ENCODE assay signal across 8 mouse cellular contexts in genomic region chr9:107570016-107570415, GRCm38 (mm10). TPM values are rescaled to one million over a fixed set of nuclear protein-coding genes. Genes with fewer than 3 reads are reported as not detected.
DNase-seq lines count a peak whose midpoint lies in the region; ATAC-seq and TF ChIP-seq lines count a peak whose summit lies in the region.

No protein-coding gene starts in this region.

- no peak for ATAC-seq in kidney, embryonic 15.5 days (replicated peaks; ENCODE audit: low FRiP score)
- no peak for ATAC-seq in hindbrain, embryonic 14.5 days (ENCODE audit: low FRiP score)
- ATAC-seq in midbrain, embryonic 13.5 days: no peak

- no peaks in the 10 kb centered on the region for H3K9me3 ChIP-seq in kidney, embryonic 15.5 days (replicated peaks)
- H3K9me3 ChIP-seq in hindbrain, embryonic 14.5 days (ENCODE audit: control insufficient read depth, low read length): no peaks in the 10 kb centered on the region
- H3K9me3 ChIP-seq in midbrain, embryonic 13.5 days: no peaks in the 10 kb centered on the region

- DNase-seq in kidney, adult 11 months: no peak
- no peak for DNase-seq in hindbrain, embryonic 14.5 days (ENCODE audit: low spot score)
- no peak for DNase-seq in adrenal gland, adult 2 months
- DNase-seq in gastrocnemius, adult 18-20 months (ENCODE audit: low spot score): no peak
- DNase-seq in cerebellum, postnatal 4 days (ENCODE audit: low spot score in 2 of 2): no peak

- peaks cover 55% of the 10 kb centered on the region for H3K4me1 ChIP-seq in kidney, embryonic 15.5 days
- peaks cover 7% of the 10 kb centered on the region for H3K4me1 ChIP-seq in cortical plate, adult 2 months (ENCODE audit: control insufficient read depth, insufficient read depth, low read length)
- peaks cover 33% of the 10 kb centered on the region for H3K4me1 ChIP-seq in hindbrain, embryonic 14.5 days (replicated peaks; ENCODE audit: control insufficient read depth, insufficient read depth, low read length)
- peaks cover 59% of the 10 kb centered on the region for H3K4me1 ChIP-seq in midbrain, embryonic 13.5 days (replicated peaks)

- peak overlapping the region; percentile 86 for H3K4me3 ChIP-seq in kidney, embryonic 15.5 days (replicated peaks)
- peak overlapping the region; percentile 89 for H3K4me3 ChIP-seq in cortical plate, adult 2 months (ENCODE audit: insufficient read depth, low read length)
- peak overlapping the region; percentile 82 for H3K4me3 ChIP-seq in hindbrain, embryonic 14.5 days (replicated peaks; ENCODE audit: low read length)
- H3K4me3 ChIP-seq in midbrain, embryonic 13.5 days (replicated peaks): peak overlapping the region; percentile 71

- peak overlapping the region; percentile 80 for H3K9ac ChIP-seq in kidney, embryonic 15.5 days
- H3K9ac ChIP-seq in hindbrain, embryonic 14.5 days: peak overlapping the region; percentile 87
- peak overlapping the region; percentile 96 for H3K9ac ChIP-seq in midbrain, embryonic 13.5 days (replicated peaks)

- TF ChIP-seq POLR2A in cortical plate, adult 2 months (IDR thresholded peaks at IDR 0.05; ENCODE audit: extremely low read depth, insufficient read depth, low read length): no peak

- H3K36me3 ChIP-seq in kidney, embryonic 15.5 days: peaks cover 55% of the 10 kb centered on the region
- peaks cover 61% of the 10 kb centered on the region for H3K36me3 ChIP-seq in hindbrain, embryonic 14.5 days (replicated peaks; ENCODE audit: control insufficient read depth, insufficient read depth)
- peaks cover 60% of the 10 kb centered on the region for H3K36me3 ChIP-seq in midbrain, embryonic 13.5 days

- peak overlapping the region; percentile 89 for H3K27ac ChIP-seq in kidney, embryonic 15.5 days
- H3K27ac ChIP-seq in cortical plate, adult 2 months (ENCODE audit: insufficient read depth, low read length): no peak overlapping the region
- peak overlapping the region; percentile 73 for H3K27ac ChIP-seq in hindbrain, embryonic 14.5 days
- H3K27ac ChIP-seq in midbrain, embryonic 13.5 days: peak overlapping the region; percentile 89

- WGBS in kidney, embryonic 15.5 days: 39% methylated on average over 13 of the region's 13 CpGs
- 52% methylated on average over 13 of the region's 13 CpGs for WGBS in hindbrain, embryonic 14.5 days
- WGBS in midbrain, embryonic 13.5 days: 50% methylated on average over 13 of the region's 13 CpGs

- no peaks in the 10 kb centered on the region for H3K27me3 ChIP-seq in kidney, embryonic 15.5 days
- H3K27me3 ChIP-seq in hindbrain, embryonic 14.5 days (ENCODE audit: control insufficient read depth, insufficient read depth, low read length): no peaks in the 10 kb centered on the region
- H3K27me3 ChIP-seq in midbrain, embryonic 13.5 days: no peaks in the 10 kb centered on the region

- H3K4me2 ChIP-seq in kidney, embryonic 15.5 days: peak overlapping the region; percentile 72
- H3K4me2 ChIP-seq in hindbrain, embryonic 14.5 days (replicated peaks): peak overlapping the region; percentile 83
- H3K4me2 ChIP-seq in midbrain, embryonic 13.5 days (replicated peaks): peak overlapping the region; percentile 96

- TF ChIP-seq CTCF in cortical plate, adult 2 months (IDR thresholded peaks at IDR 0.05; ENCODE audit: extremely low read depth, insufficient read depth, low read length): no peak

RNA-seq across cellular contexts. Expression of gene Hyal2, which starts 2.3 kb away (rescaled TPM):
- 111 and 117 TPM in 2 replicates for polyA plus RNA-seq in kidney, embryonic 15.5 days (2015; fragmentation: Nextera tagmentation; extraction: Ambion mirVana)
- polyA plus RNA-seq in cortical plate, adult 2 months (2012; rRNA removed): 9.7 and 10.3 TPM in 2 replicates
- polyA plus RNA-seq in hindbrain, embryonic 14.5 days (2014; fragmentation: Nextera tagmentation; extraction: Ambion mirVana): 71.7 and 76.6 TPM in 2 replicates
- polyA plus RNA-seq in midbrain, embryonic 13.5 days (2015; fragmentation: Nextera tagmentation; extraction: Ambion mirVana): 98.9 and 106 TPM in 2 replicates
- total RNA-seq in adrenal gland, adult 2 months (2021): 10 to 100 TPM; 36.8 to 52.8 TPM
- 92.1 and 102 TPM in 2 replicates for polyA plus RNA-seq in adrenal gland, adult 2 months (2012; rRNA removed)
- 10 to 100 TPM; 14.0 to 25.3 TPM for total RNA-seq in gastrocnemius, adult 18-20 months (2021)

RNA-seq across cellular contexts. Expression of gene Hyal1, which starts 6.7 kb away (rescaled TPM):
- 8.6 and 10.5 TPM in 2 replicates for polyA plus RNA-seq in kidney, embryonic 15.5 days (2015; fragmentation: Nextera tagmentation; extraction: Ambion mirVana)
- polyA plus RNA-seq in cortical plate, adult 2 months (2012; rRNA removed): 5.0 and 5.7 TPM in 2 replicates
- 3.1 and 4.9 TPM in 2 replicates for polyA plus RNA-seq in hindbrain, embryonic 14.5 days (2014; fragmentation: Nextera tagmentation; extraction: Ambion mirVana)
- 7.0 and 10.0 TPM in 2 replicates for polyA plus RNA-seq in midbrain, embryonic 13.5 days (2015; fragmentation: Nextera tagmentation; extraction: Ambion mirVana)
- 10 to 100 TPM; 13.7 to 15.2 TPM for total RNA-seq in adrenal gland, adult 2 months (2021)
- 6.3 and 7.0 TPM in 2 replicates for polyA plus RNA-seq in adrenal gland, adult 2 months (2012; rRNA removed)
- 1 to 10 TPM; 1.4 to 1.5 TPM for total RNA-seq in gastrocnemius, adult 18-20 months (2021)

RNA-seq across cellular contexts. Expression of gene Tusc2, which starts 7.0 kb away (rescaled TPM):
- 46.5 and 46.8 TPM in 2 replicates for polyA plus RNA-seq in kidney, embryonic 15.5 days (2015; fragmentation: Nextera tagmentation; extraction: Ambion mirVana)
- 139 and 143 TPM in 2 replicates for polyA plus RNA-seq in cortical plate, adult 2 months (2012; rRNA removed)
- 115 and 130 TPM in 2 replicates for polyA plus RNA-seq in hindbrain, embryonic 14.5 days (2014; fragmentation: Nextera tagmentation; extraction: Ambion mirVana)
- 93.2 and 109 TPM in 2 replicates for polyA plus RNA-seq in midbrain, embryonic 13.5 days (2015; fragmentation: Nextera tagmentation; extraction: Ambion mirVana)
- total RNA-seq in adrenal gland, adult 2 months (2021): 10 to 100 TPM; 52.2 to 57.5 TPM
- 88.2 and 94.1 TPM in 2 replicates for polyA plus RNA-seq in adrenal gland, adult 2 months (2012; rRNA removed)
- total RNA-seq in gastrocnemius, adult 18-20 months (2021): 10 to 100 TPM; 38.7 to 40.9 TPM

RNA-seq across cellular contexts. Expression of gene Naa80, which starts 8.7 kb away (rescaled TPM):
- 16.0 and 19.3 TPM in 2 replicates for polyA plus RNA-seq in kidney, embryonic 15.5 days (2015; fragmentation: Nextera tagmentation; extraction: Ambion mirVana)
- 13.8 and 13.9 TPM in 2 replicates for polyA plus RNA-seq in cortical plate, adult 2 months (2012; rRNA removed)
- polyA plus RNA-seq in hindbrain, embryonic 14.5 days (2014; fragmentation: Nextera tagmentation; extraction: Ambion mirVana): 14.4 and 16.4 TPM in 2 replicates
- polyA plus RNA-seq in midbrain, embryonic 13.5 days (2015; fragmentation: Nextera tagmentation; extraction: Ambion mirVana): 16.5 and 19.1 TPM in 2 replicates
- total RNA-seq in adrenal gland, adult 2 months (2021): 10 to 100 TPM; 15.9 to 19.2 TPM
- polyA plus RNA-seq in adrenal gland, adult 2 months (2012; rRNA removed): 111 TPM in 2 replicates
- total RNA-seq in gastrocnemius, adult 18-20 months (2021): 10 to 100 TPM; 14.0 to 15.3 TPM

RNA-seq across cellular contexts. Expression of gene Hyal3, which starts 10.6 kb away (rescaled TPM):
- polyA plus RNA-seq in kidney, embryonic 15.5 days (2015; fragmentation: Nextera tagmentation; extraction: Ambion mirVana): 1.3 TPM in 2 replicates
- 0.44 and 0.48 TPM in 2 replicates for polyA plus RNA-seq in cortical plate, adult 2 months (2012; rRNA removed)
- 0.96 and 1.2 TPM in 2 replicates for polyA plus RNA-seq in hindbrain, embryonic 14.5 days (2014; fragmentation: Nextera tagmentation; extraction: Ambion mirVana)
- 1.1 and 1.8 TPM in 2 replicates for polyA plus RNA-seq in midbrain, embryonic 13.5 days (2015; fragmentation: Nextera tagmentation; extraction: Ambion mirVana)
- total RNA-seq in adrenal gland, adult 2 months (2021): 1 to 10 TPM; 1.3 to 1.4 TPM
- polyA plus RNA-seq in adrenal gland, adult 2 months (2012; rRNA removed): 1.8 and 2.2 TPM in 2 replicates
- under 1 TPM; 0.19 to 0.23 TPM for total RNA-seq in gastrocnemius, adult 18-20 months (2021)
